Mouse (Mus musculus) myocyte (in vitro differentiated cells): ENCODE results near the gene Cldn3. TPM values are rescaled to one million over a fixed set of nuclear protein-coding genes. Genes with fewer than 3 reads are reported as not detected.

ENCODE experiments used
- H3K27me3 ChIP-seq: one replicate; pipeline ENCODE4 v1.6.1; 2011; ENCODE audit not compliant: control insufficient read depth, insufficient read depth, insufficient read length
- H3K36me3 ChIP-seq: one replicate; pipeline ENCODE4 v1.6.1; 2011; ENCODE audit not compliant: control insufficient read depth, insufficient read depth
- H3K4me2 ChIP-seq: one replicate; pipeline ENCODE4 v1.6.1; 2011; ENCODE audit warnings: low read depth, control low read depth
- H3K4me3 ChIP-seq: one replicate; pipeline ENCODE4 v1.5.1; 2011; ENCODE audit warnings: mild to moderate bottlenecking, control low read depth, moderate library complexity
- H3K79me2 ChIP-seq: one replicate; pipeline ENCODE4 v1.6.1; 2011; ENCODE audit not compliant: control insufficient read depth, insufficient read depth
- H3ac ChIP-seq: one replicate; pipeline ENCODE4 v1.6.1; 2011; ENCODE audit not compliant: control insufficient read depth, insufficient read length
- CEBPB ChIP-seq: IDR thresholded peaks from 2 replicates; pipeline ENCODE4 v1.6.1; 2011; ENCODE audit warnings: mild to moderate bottlenecking, moderate library complexity; ENCODE audit not compliant: poor library complexity, insufficient read depth, severe bottlenecking
- E2F4 ChIP-seq: IDR thresholded peaks from one replicate; pipeline ENCODE4 v1.6.1; 2011; ENCODE audit warnings: mild to moderate bottlenecking, control low read depth, moderate library complexity; ENCODE audit not compliant: insufficient read depth
- MAX ChIP-seq: IDR thresholded peaks from one replicate; pipeline ENCODE4 v1.6.1; 2011; ENCODE audit warnings: low read depth, mild to moderate bottlenecking, control low read depth
- MYOD1 ChIP-seq, 3 experiments: IDR thresholded peaks; one replicate each; pipeline ENCODE4 v1.6.1; 2011; ENCODE audit warnings: control low read depth in 2 of 3, low read depth in 2 of 3, mild to moderate bottlenecking in 2 of 3, moderate library complexity in 1 of 3; ENCODE audit not compliant: insufficient read length in 2 of 3, control insufficient read depth in 1 of 3
- MYOG ChIP-seq, 3 experiments: IDR thresholded peaks; one replicate each; pipeline ENCODE4 v1.6.1; 2011; ENCODE audit warnings: control low read depth in 2 of 3, low read depth in 2 of 3, mild to moderate bottlenecking in 2 of 3; ENCODE audit not compliant: insufficient read length in 2 of 3, control insufficient read depth in 1 of 3, insufficient read depth in 1 of 3
- POLR2A ChIP-seq: IDR thresholded peaks from one replicate; pipeline ENCODE4 v1.6.1; 2011; ENCODE audit warnings: low read depth, mild to moderate bottlenecking, control low read depth, moderate library complexity; ENCODE audit not compliant: insufficient read length
- POLR2AphosphoS2 ChIP-seq: IDR thresholded peaks from one replicate; pipeline ENCODE4 v1.6.1; 2011; ENCODE audit warnings: low read depth, control low read depth; ENCODE audit not compliant: insufficient read length
- REST ChIP-seq: IDR thresholded peaks from one replicate; pipeline ENCODE4 v1.6.1; 2011; ENCODE audit warnings: mild to moderate bottlenecking, control low read depth, moderate library complexity; ENCODE audit not compliant: insufficient read depth, insufficient read length
- SRF ChIP-seq: IDR thresholded peaks from one replicate; pipeline ENCODE4 v1.6.1; 2011; ENCODE audit warnings: low read depth; ENCODE audit not compliant: control insufficient read depth, insufficient read length
- TCF12 ChIP-seq: IDR thresholded peaks from one replicate; pipeline ENCODE4 v1.6.1; 2011; ENCODE audit warnings: mild to moderate bottlenecking, control low read depth; ENCODE audit not compliant: poor library complexity, insufficient read depth, severe bottlenecking
- TCF3 ChIP-seq: IDR thresholded peaks from one replicate; pipeline ENCODE4 v1.6.1; 2011; ENCODE audit warnings: low read depth, control low read depth; ENCODE audit not compliant: insufficient read length
- USF1 ChIP-seq: IDR thresholded peaks from one replicate; pipeline ENCODE4 v1.6.1; 2011; ENCODE audit warnings: low read depth, mild to moderate bottlenecking, control low read depth, moderate library complexity
- polyA plus RNA-seq: library from polyadenylated mRNA; unstranded; fragments of >200 nt; fragmentation: generic; extraction: Trizol; gene quantifications from one replicate; pipeline ENCODE4 v1.2.1, GENCODE M21; 2012; ENCODE audit warnings: missing spikeins

Cldn3 gene
- polyA plus RNA-seq, 1 experiment: not detected

- Histone ChIP-seq H3K36me3 (no peaks in the 10 kb centered on the region), H3K79me2 (no peaks in the 10 kb centered on the region), H3K27me3 (no peaks in the 10 kb centered on the region), H3K4me3 (no peak overlapping the region), H3K4me2 (no peak overlapping the region), H3ac (no peak overlapping the region)
- no peak for TF ChIP-seq SRF
- TF ChIP-seq MYOG (IDR thresholded peaks at IDR 0.05; ENCODE audit: control insufficient read depth in 1 of 3, insufficient read depth in 1 of 3, insufficient read length in 2 of 3, low read depth in 2 of 3): no peak
- no peak for TF ChIP-seq USF1
- no peak for TF ChIP-seq POLR2A
- no peak for TF ChIP-seq POLR2AphosphoS2
Measured at GRCm38 (mm10) chr5:135011809-135012613, 26.0 kb downstream of the Cldn3 start.

GRCm38 (mm10) chr5:135012671-135013441 lies 26.8 kb downstream of the Cldn3 start:
- Histone ChIP-seq H3K4me3 (no peak overlapping the region), H3ac (no peak overlapping the region), H3K27me3 (no peaks in the 10 kb centered on the region), H3K4me2 (no peak overlapping the region), H3K36me3 (no peaks in the 10 kb centered on the region), H3K79me2 (no peaks in the 10 kb centered on the region)
- TF ChIP-seq MAX: no peak
- no peak for TF ChIP-seq TCF12
- TF ChIP-seq REST: no peak
- TF ChIP-seq SRF: no peak
- TF ChIP-seq POLR2A: no peak
- TF ChIP-seq CEBPB: no peak

GRCm38 (mm10) chr5:135015497-135015896 lies 29.5 kb downstream of the Cldn3 start:
- Histone ChIP-seq H3K27me3 (no peaks in the 10 kb centered on the region), H3K4me2 (no peak overlapping the region), H3K36me3 (no peaks in the 10 kb centered on the region), H3ac (no peak overlapping the region), H3K79me2 (no peaks in the 10 kb centered on the region), H3K4me3 (no peak overlapping the region)
- TF ChIP-seq POLR2AphosphoS2: no peak
- no peak for TF ChIP-seq TCF3
- no peak for TF ChIP-seq POLR2A
- no peak for TF ChIP-seq SRF
- no peak for TF ChIP-seq CEBPB
- no peak for TF ChIP-seq E2F4
- no peak for TF ChIP-seq USF1
- TF ChIP-seq MAX: no peak

- TF ChIP-seq SRF (no peak), REST (no peak), TCF3 (no peak), MAX (no peak), MYOD1 (IDR thresholded peaks at IDR 0.05; ENCODE audit: control insufficient read depth in 1 of 3, insufficient read length in 2 of 3, low read depth in 2 of 3) (no peak), MYOG (IDR thresholded peaks at IDR 0.05; ENCODE audit: control insufficient read depth in 1 of 3, insufficient read depth in 1 of 3, insufficient read length in 2 of 3, low read depth in 2 of 3) (no peak)
- no peak overlapping the region for H3K4me3 ChIP-seq
- H3ac ChIP-seq: no peak overlapping the region
- H3K4me2 ChIP-seq: no peak overlapping the region
- no peaks in the 10 kb centered on the region for H3K79me2 ChIP-seq
- H3K36me3 ChIP-seq: no peaks in the 10 kb centered on the region
- H3K27me3 ChIP-seq: no peaks in the 10 kb centered on the region
Measured at GRCm38 (mm10) chr5:135016224-135016759, 30.3 kb downstream of the Cldn3 start.

GRCm38 (mm10) chr5:135021814-135022213 lies 35.8 kb downstream of the Cldn3 start:
- H3K4me3 ChIP-seq: no peak overlapping the region
- H3K79me2 ChIP-seq: peaks cover 7% of the 10 kb centered on the region
- no peak overlapping the region for H3K4me2 ChIP-seq
- H3K36me3 ChIP-seq: no peaks in the 10 kb centered on the region
- TF ChIP-seq MYOG (IDR thresholded peaks at IDR 0.05; ENCODE audit: control insufficient read depth in 1 of 3, insufficient read depth in 1 of 3, insufficient read length in 2 of 3, low read depth in 2 of 3) (no peak), SRF (no peak), USF1 (no peak), E2F4 (no peak), TCF3 (no peak), MYOD1 (IDR thresholded peaks at IDR 0.05; ENCODE audit: control insufficient read depth in 1 of 3, insufficient read length in 2 of 3, low read depth in 2 of 3) (no peak), TCF12 (no peak), POLR2AphosphoS2 (no peak), POLR2A (no peak)
- no peaks in the 10 kb centered on the region for H3K27me3 ChIP-seq
- no peak overlapping the region for H3ac ChIP-seq
